Mouse (Mus musculus) limb, embryonic 10.5 days (tissue): ENCODE data around the gene Gpr139. TPM values are rescaled to one million over a fixed set of nuclear protein-coding genes. Genes with fewer than 3 reads are reported as not detected.

Source experiments
- DNase-seq: peaks from one replicate; pipeline ENCODE4 v3.0.0-alpha.2; 2017; ENCODE audit warnings: low spot score
- H3K27ac ChIP-seq: fragments of 300-500 bp; sonication (generic); 2 replicates; pipeline ENCODE4 v1.5.1; 2016; ENCODE audit warnings: mild to moderate bottlenecking
- H3K27me3 ChIP-seq: fragments of 300-500 bp; sonication (generic); 2 replicates; pipeline ENCODE4 v1.6.1; 2016; ENCODE audit warnings: low read depth, mild to moderate bottlenecking; ENCODE audit not compliant: poor library complexity, severe bottlenecking
- H3K36me3 ChIP-seq: fragments of 300-500 bp; sonication (generic); 2 replicates; pipeline ENCODE4 v1.6.1; 2016; ENCODE audit warnings: mild to moderate bottlenecking, moderate library complexity
- H3K4me1 ChIP-seq: fragments of 300-500 bp; sonication (generic); 2 replicates; pipeline ENCODE4 v1.6.1; 2016
- H3K4me3 ChIP-seq: fragments of 300-500 bp; sonication (generic); 2 replicates; pipeline ENCODE4 v1.5.1; 2016; ENCODE audit warnings: mild to moderate bottlenecking, moderate library complexity
- H3K9me3 ChIP-seq: fragments of 300-500 bp; sonication (generic); replicated peaks from 2 replicates; pipeline ENCODE4 v1.6.1; 2016; ENCODE audit warnings: mild to moderate bottlenecking
- WGBS: fragments of 180-500 bp; shearing (Covaris S2); methylation state at CpG from one replicate; pipeline ENCODE4 v1.1.7; 2016; 5-methylcytosine and 5-hydroxymethylcytosine counted together
- polyA plus RNA-seq: library from polyadenylated mRNA; unstranded; fragments of >200 nt; fragmentation: Nextera tagmentation; extraction: Ambion mirVana; gene quantifications from 2 replicates; pipeline ENCODE4 v1.2.1, GENCODE M21; 2016

Gpr139 gene
- not detected in 2 replicates for polyA plus RNA-seq

DNA sequence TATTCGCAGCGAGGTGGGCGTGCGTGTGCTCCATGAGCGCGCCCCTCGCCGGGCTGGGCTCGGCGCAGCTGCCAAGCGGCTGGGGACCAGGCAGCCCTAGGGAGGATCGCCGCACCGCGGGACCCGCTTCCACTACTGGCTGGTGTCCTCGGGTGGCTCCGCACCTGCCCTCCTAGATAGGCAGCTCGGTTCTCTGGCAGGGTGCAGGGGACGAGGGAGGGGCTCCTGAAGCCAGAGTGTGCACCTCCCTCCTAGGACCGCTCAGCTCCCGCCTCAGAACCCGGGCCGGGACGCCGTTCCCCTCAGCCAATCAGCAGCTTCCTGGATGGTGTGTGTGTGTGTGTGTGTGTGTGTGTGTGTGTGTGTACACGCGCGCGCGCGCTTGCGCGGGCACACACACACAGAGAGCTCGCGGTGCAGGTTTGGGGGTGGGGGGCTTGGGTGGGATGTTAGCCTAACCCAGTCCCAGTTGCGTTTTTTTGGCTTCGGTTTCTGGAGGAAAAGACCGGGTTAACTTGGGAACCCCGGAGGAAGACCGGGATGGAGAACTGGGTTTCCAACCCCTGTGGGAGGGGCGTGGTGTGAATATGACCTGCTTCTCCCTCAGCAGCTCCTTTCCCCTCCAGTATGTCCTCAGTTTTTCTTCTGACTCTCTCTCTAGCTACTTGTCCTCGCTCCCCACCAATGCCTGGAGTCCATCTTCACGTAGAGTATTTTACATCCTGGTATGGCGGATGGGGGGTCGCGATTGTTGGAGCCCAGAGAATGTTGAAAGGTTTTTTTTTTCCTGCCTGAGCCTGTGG, at the start of gene Gpr139:
TSS of gene Gpr139 (minus strand) at position 263 of the 803 bp plus-strand sequence.
- H3K27ac ChIP-seq: no peak within 1 kb of the TSS
- peak within 1 kb of the TSS; percentile 56 for H3K4me3 ChIP-seq
- no peaks in the 10 kb centered on the region for H3K36me3 ChIP-seq
- WGBS: under 1% methylated on average over 47 of the region's 47 CpGs
- DNase-seq: peak; percentile 66
- no peaks in the 10 kb centered on the region for H3K9me3 ChIP-seq
- H3K4me1 ChIP-seq: peaks cover 14% of the 10 kb centered on the region
- peaks cover 56% of the 10 kb centered on the region for H3K27me3 ChIP-seq

DNA sequence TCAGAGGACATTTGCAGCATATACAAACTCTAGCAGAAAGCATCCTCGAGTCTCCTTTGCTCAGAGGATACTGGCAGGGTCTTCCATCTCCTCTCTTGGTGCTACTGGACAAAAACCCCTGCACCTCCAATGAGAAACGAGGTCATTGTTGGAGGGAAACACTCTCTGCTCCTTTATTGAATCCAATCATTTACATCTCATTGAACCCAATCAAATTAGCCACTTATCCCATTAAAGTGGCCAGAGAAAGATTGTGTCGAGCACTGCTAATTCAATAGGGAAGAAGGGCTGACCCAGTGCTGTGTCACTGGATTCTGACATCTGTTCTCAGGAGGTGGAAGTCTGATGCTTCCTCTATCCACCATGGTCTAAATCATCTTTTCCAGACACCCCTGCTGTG, 46.6 kb upstream of the Gpr139 start:
- no peaks in the 10 kb centered on the region for H3K4me1 ChIP-seq
- DNase-seq: no peak
- 79% methylated on average over 3 of the region's 3 CpGs for WGBS
- no peaks in the 10 kb centered on the region for H3K27me3 ChIP-seq
- no peak overlapping the region for H3K27ac ChIP-seq
- no peaks in the 10 kb centered on the region for H3K36me3 ChIP-seq
- H3K4me3 ChIP-seq: no peak overlapping the region
- H3K9me3 ChIP-seq: no peaks in the 10 kb centered on the region

DNA sequence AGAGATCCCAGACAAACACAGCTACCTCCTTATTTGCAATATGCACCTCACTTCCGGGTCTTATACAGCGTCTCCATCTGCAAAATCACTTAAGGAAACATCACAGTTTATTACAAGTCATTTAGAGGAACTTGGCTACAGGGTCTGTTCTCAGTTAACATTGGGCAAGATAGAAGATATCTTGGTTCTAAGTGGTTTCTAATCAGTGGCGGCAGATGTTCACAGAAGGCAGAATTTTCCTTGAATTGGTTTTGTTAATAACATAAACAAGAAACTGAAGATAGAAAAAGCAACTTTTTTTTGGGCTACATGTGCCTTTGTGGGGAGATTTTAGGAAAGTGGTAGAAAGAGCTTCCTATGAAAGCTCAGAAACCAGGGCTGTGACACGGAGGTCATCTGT, 38.3 kb upstream of the Gpr139 start:
- Histone ChIP-seq H3K27me3 (no peaks in the 10 kb centered on the region), H3K9me3 (no peaks in the 10 kb centered on the region), H3K27ac (no peak overlapping the region), H3K4me1 (no peaks in the 10 kb centered on the region), H3K4me3 (no peak overlapping the region), H3K36me3 (no peaks in the 10 kb centered on the region)
- WGBS: 90% methylated on average over 4 of the region's 4 CpGs
- DNase-seq: no peak

DNA sequence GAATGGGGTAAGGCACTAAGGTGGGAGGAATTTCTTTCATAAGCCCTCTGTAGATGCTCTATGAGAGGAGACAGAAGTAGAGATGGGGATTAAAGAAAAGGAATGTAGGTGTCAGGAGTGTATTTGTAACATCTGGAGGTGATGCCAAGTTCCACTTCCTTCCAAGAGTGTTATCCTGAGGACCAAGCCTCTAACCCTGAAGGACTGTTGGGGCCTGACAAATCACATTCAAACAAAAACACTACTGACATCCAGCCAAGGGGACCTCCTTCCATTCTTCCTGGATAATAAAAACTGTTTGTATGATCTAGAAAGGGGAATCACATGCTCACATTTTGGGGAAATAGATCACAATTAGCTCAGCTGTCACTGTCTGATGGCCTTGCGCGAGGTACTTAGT, 34.7 kb upstream of the Gpr139 start:
- Histone ChIP-seq H3K27me3 (no peaks in the 10 kb centered on the region), H3K4me3 (no peak overlapping the region), H3K27ac (no peak overlapping the region), H3K4me1 (no peaks in the 10 kb centered on the region), H3K9me3 (no peaks in the 10 kb centered on the region), H3K36me3 (no peaks in the 10 kb centered on the region)
- DNase-seq: no peak
- 92% methylated on average over 2 of the region's 2 CpGs for WGBS

DNA sequence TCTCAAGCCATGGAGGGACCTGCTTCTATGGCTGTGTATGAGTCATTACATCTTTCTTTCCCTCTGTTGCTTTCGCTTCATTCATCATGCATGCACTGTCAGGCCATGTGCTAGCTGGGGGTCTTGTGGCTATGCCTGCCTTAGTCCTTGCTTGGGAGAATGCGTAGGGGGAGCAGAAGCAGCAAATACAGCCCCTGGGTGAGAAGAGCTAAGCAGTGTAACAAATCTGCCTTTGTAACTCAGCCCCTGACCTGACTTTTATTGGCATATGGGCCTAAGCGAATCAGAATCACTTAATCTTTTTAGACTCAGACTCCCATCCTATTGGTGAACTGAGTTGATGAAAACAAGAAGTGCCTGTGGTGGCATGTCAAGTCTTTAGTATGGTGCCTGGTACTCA, 22.8 kb upstream of the Gpr139 start:
- 85% methylated on average over 3 of the region's 3 CpGs for WGBS
- no peak for DNase-seq

DNA sequence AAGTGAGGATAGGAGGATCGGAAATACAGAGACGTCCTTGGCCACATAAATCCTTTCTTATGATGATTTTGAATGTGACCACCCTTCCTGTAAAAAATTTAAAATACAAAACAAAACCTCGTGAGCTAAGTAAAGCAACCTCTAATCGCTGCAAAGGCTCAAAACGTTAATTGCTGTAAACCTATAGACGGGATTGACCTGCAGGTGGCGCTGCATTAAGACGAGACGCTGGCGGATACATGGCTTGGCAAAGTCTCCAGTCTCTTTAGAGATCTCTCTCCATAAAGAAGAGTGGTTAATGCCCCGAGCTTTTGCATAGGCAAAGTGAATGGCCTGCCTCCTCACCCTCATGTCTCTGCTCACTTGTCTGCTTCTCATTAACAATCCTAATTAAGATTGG, 2.0 kb upstream of the Gpr139 start:
- H3K27me3 ChIP-seq: peaks cover 56% of the 10 kb centered on the region

More for the DNA sequence above, 22.8 kb upstream of the Gpr139 start:
- Histone ChIP-seq H3K27me3 (no peaks in the 10 kb centered on the region), H3K9me3 (no peaks in the 10 kb centered on the region), H3K4me3 (no peak overlapping the region), H3K27ac (no peak overlapping the region), H3K4me1 (no peaks in the 10 kb centered on the region), H3K36me3 (no peaks in the 10 kb centered on the region)

DNA sequence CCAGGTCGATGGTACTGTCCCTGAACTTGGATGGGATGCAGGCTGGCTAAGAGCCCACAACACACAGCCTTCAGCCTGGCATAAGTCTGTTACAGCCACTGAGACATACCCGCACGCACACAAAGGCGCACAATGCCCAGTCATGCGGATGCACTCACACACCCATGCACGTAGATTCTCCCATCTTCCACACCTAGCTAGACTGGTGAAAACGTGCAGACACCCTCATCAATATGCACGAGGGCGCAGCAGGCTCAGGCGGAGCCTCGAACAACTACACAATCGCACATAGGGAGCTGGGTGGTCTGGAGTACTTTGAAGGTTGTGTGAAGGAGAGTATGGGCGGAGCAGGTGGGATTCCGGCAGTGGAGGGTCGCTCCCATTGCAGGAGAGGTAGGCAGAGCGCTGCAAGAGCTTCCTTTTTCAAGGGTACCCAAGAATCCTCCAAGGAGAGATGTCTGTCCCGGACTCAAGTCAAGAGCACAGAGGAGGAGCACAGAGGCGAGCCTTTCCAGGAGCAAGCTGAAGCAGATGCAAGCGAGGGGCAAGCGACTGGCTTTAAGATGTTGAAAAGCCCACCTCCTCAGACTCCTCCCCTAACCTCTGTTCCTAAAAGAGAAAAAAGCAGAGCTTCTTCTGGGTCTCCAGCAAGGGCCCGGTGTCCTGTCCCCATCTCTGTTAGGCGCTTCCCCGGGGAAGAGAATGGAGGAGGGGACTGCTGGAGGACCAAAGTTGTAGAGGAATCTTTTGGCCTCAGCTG, 958 bp upstream of the Gpr139 start:
- Histone ChIP-seq H3K4me1 (peaks cover 14% of the 10 kb centered on the region), H3K9me3 (no peaks in the 10 kb centered on the region), H3K36me3 (no peaks in the 10 kb centered on the region), H3K27ac (no peak overlapping the region), H3K4me3 (peak overlapping the region; percentile 56), H3K27me3 (peaks cover 56% of the 10 kb centered on the region)
- DNase-seq: peak; percentile 32
- WGBS: 3% methylated on average over 23 of the region's 23 CpGs

More for the DNA sequence above, 2.0 kb upstream of the Gpr139 start:
- WGBS: 17% methylated on average over 11 of the region's 11 CpGs
- Histone ChIP-seq H3K36me3 (no peaks in the 10 kb centered on the region), H3K4me3 (no peak overlapping the region), H3K27ac (no peak overlapping the region), H3K4me1 (peaks cover 14% of the 10 kb centered on the region), H3K9me3 (no peaks in the 10 kb centered on the region)
- peak; percentile 39 for DNase-seq

DNA sequence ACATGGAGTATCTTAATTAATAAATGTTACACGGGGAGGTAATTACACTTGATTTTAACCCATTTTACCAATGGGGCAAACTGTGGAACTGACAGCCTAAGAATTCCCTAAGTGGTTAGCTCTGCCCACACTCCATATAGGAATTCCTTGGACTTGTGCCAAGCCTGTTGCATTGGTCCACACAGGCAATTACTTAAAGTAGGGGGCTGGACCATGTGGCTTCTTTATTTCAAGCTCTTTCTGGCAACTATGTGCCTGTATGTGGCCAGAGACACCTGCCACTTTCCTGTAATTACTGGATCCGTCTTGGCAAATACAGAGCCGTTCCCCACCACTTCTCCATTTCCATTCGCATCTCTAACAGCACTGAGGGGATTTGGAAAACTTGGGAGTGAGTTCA, 3.4 kb downstream of the Gpr139 start:
- DNase-seq: no peak
- Histone ChIP-seq H3K36me3 (no peaks in the 10 kb centered on the region), H3K4me1 (peaks cover 14% of the 10 kb centered on the region), H3K27me3 (peaks cover 45% of the 10 kb centered on the region), H3K4me3 (no peak overlapping the region), H3K27ac (no peak overlapping the region), H3K9me3 (no peaks in the 10 kb centered on the region)
- 68% methylated on average over 4 of the region's 4 CpGs for WGBS

DNA sequence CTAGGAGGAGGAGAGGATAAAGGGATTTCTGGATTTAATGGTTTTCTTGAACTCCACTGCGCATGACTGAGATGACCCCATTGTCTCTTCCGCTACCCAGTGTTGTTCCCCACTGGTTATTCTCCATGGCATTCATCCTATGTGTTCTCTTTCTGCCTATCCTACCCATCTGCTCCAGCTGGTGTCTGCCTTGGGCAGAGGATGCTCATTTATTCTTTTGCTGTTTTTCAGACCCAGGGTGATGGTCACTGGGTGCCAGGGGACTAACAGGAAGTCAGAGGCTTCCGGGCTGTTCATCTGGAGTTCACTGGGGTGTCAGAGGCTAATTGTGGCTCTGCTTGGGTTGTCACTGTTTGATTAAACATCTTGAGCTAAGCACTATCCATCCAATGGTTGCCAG, 24.4 kb downstream of the Gpr139 start:
- Histone ChIP-seq H3K36me3 (no peaks in the 10 kb centered on the region), H3K4me1 (no peaks in the 10 kb centered on the region), H3K27ac (no peak overlapping the region), H3K4me3 (no peak overlapping the region), H3K27me3 (no peaks in the 10 kb centered on the region), H3K9me3 (no peaks in the 10 kb centered on the region)
- DNase-seq: no peak
- whole genome bisulfite sequencing: 95% methylated on average over 3 of the region's 3 CpGs

DNA sequence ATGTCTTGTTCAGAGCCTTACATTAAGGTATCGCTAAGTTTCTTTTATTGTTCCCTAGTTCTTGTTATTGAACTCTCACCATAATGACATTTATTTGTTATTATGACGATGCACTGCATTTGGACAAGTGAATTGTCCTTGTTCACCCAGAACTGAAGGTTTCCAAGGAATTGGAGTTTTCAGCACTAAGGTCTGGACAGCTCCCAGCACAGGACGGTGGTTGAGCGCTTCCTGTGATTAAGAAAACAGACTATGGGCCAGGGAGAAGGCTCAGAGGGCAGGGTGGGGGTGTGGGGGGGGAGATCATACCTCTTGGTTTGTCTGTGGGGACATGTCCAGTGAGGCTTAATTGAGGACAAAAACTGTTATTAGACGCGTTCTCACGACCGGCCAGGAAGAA, 72.6 kb downstream of the Gpr139 start:
- peak; percentile 65 for DNase-seq
- H3K4me1 ChIP-seq: no peaks in the 10 kb centered on the region

DNA sequence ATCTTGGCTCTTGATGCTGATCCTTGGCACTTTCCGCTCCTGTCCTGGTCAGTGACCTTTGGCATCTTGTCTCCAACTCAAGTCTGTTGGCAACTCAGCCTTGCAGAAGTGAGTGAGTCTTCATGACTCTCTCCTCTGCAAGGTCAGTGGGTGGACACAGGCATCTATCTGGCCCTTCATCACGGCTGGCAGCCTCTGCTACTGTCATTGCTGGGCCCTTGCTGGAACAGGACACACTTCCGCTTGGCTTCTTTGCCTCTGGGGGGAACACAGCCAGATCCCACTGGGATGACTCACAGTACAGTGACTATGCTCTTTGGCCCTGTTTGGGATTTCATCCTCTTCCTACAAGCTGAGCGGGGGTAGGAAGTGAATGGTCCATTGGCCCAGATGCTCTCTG, 78.5 kb downstream of the Gpr139 start:
- Histone ChIP-seq H3K36me3 (no peaks in the 10 kb centered on the region), H3K4me3 (no peak overlapping the region), H3K9me3 (no peaks in the 10 kb centered on the region), H3K4me1 (no peaks in the 10 kb centered on the region), H3K27ac (no peak overlapping the region), H3K27me3 (no peaks in the 10 kb centered on the region)
- no peak for DNase-seq
- WGBS: 95% methylated on average over 4 of the region's 4 CpGs

More for the DNA sequence above, 72.6 kb downstream of the Gpr139 start:
- Histone ChIP-seq H3K27ac (no peak overlapping the region), H3K9me3 (no peaks in the 10 kb centered on the region), H3K27me3 (no peaks in the 10 kb centered on the region), H3K36me3 (no peaks in the 10 kb centered on the region), H3K4me3 (no peak overlapping the region)
- 70% methylated on average over 8 of the region's 8 CpGs for WGBS

DNA sequence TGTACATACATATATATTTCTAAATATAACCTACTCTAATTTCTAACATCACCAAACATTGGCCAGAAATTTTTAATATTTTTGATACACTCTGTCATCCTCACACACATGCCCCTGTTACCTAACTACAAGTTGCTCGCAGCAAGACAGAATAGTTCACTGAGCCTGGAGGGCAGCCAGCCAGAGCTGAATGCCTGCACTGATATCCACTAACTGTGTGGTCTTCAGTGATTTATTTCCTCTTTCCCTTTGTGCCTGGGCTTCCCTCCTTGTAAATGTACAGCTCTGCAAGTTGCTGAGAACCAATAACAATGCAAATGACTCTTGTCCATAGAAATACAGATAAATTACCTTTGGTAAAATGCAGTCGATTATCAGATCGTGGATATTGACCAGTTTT, 87.8 kb downstream of the Gpr139 start:
- no peaks in the 10 kb centered on the region for H3K36me3 ChIP-seq
- H3K27ac ChIP-seq: no peak overlapping the region
- no peak overlapping the region for H3K4me3 ChIP-seq
- H3K9me3 ChIP-seq: no peaks in the 10 kb centered on the region
- no peak for DNase-seq
- H3K4me1 ChIP-seq: no peaks in the 10 kb centered on the region
- whole genome bisulfite sequencing: 89% methylated on average over 3 of the region's 3 CpGs
- H3K27me3 ChIP-seq: no peaks in the 10 kb centered on the region
